Mouse (Mus musculus) ES-E14 (cell line): ENCODE measurements around the gene Dnajc30. TPM values are rescaled to one million over a fixed set of nuclear protein-coding genes. Genes with fewer than 3 reads are reported as not detected.
A peak's percentile ranks its signal among the peaks of the same experiment; 100 is the strongest.

Source experiments
- DNase-seq: peaks from one replicate; pipeline ENCODE4 v3.0.0-alpha.2; 2013; ENCODE audit warnings: low read depth, low spot score
- H3K27ac ChIP-seq: 2 replicates; pipeline ENCODE4 v1.5.1; 2012; ENCODE audit warnings: low read depth, mild to moderate bottlenecking, low read length, moderate library complexity, mixed read lengths; ENCODE audit not compliant: poor library complexity, insufficient read depth, severe bottlenecking
- H3K36me3 ChIP-seq: 2 replicates; pipeline ENCODE4 v1.6.1; 2012; ENCODE audit warnings: mild to moderate bottlenecking, low read length, moderate library complexity, mixed read lengths; ENCODE audit not compliant: control insufficient read depth, poor library complexity, insufficient read depth, severe bottlenecking
- H3K4me1 ChIP-seq, 2 experiments: fragments of 150-350 bp in 1 of 2; sonication (generic) in 1 of 2; 2 replicates each; pipeline ENCODE4 v1.6.1; 2012; ENCODE audit warnings: low read length in 2 of 2, mild to moderate bottlenecking in 1 of 2, mixed read lengths in 1 of 2; ENCODE audit not compliant: control insufficient read depth in 2 of 2, insufficient read depth in 2 of 2, poor library complexity in 1 of 2
- H3K4me3 ChIP-seq, 2 experiments: fragments of 150-350 bp in 1 of 2; sonication (generic) in 1 of 2; 2 replicates each; pipeline ENCODE4 v1.5.1; 2012; ENCODE audit warnings: low read length in 2 of 2, low read depth in 1 of 2, mild to moderate bottlenecking in 1 of 2, mixed read lengths in 1 of 2; ENCODE audit not compliant: insufficient read depth in 1 of 2, poor library complexity in 1 of 2, severe bottlenecking in 1 of 2
- H3K9ac ChIP-seq: 2 replicates; pipeline ENCODE4 v1.6.1; 2012; ENCODE audit warnings: low read depth, mild to moderate bottlenecking, low read length, mixed read lengths; ENCODE audit not compliant: poor library complexity, insufficient read depth, severe bottlenecking
- H3K9me3 ChIP-seq: fragments of 150-350 bp; sonication (generic); 2 replicates; pipeline ENCODE4 v1.6.1; 2012; ENCODE audit warnings: low read depth, mild to moderate bottlenecking, low read length; ENCODE audit not compliant: control insufficient read depth, insufficient read depth
- CHD2 ChIP-seq: IDR thresholded peaks from 2 replicates; pipeline ENCODE4 v1.6.1; 2014; ENCODE audit warnings: mild to moderate bottlenecking, low read depth, low read length, inconsistent platforms
- HCFC1 ChIP-seq: IDR thresholded peaks from 2 replicates; pipeline ENCODE4 v1.6.1; 2012; ENCODE audit warnings: low read length, inconsistent platforms, borderline replicate concordance; ENCODE audit not compliant: insufficient read depth
- MAFK ChIP-seq: IDR thresholded peaks from 2 replicates; pipeline ENCODE4 v1.6.1; 2014; ENCODE audit warnings: mild to moderate bottlenecking, low read depth, low read length, inconsistent platforms; ENCODE audit not compliant: insufficient read depth
- ZC3H11A ChIP-seq: IDR thresholded peaks from 2 replicates; pipeline ENCODE4 v1.6.1; 2012; ENCODE audit warnings: low read depth, mild to moderate bottlenecking, inconsistent platforms, low read length, borderline replicate concordance
- ZNF384 ChIP-seq: IDR thresholded peaks from 2 replicates; pipeline ENCODE4 v1.6.1; 2012; ENCODE audit warnings: low read depth, low read length, inconsistent platforms
- in situ Hi-C, 2 experiments: fragments of 600-800 bp; cut with MboI; formaldehyde crosslinking; loops; one replicate each; pipeline ENCODE4 v1.15.1; 2025; ENCODE audit warnings: low sequenced_read_pairs in 2 of 2, inconsistent platforms in 1 of 2; ENCODE audit not compliant: unreplicated experiment in 2 of 2
- total RNA-seq: library from RNA; depleted of rRNA; stranded (reverse); fragments of 300-350 nt; gene quantifications from 2 replicates; pipeline ENCODE4 v1.2.3, GENCODE M21; 2012

Gene Dnajc30
- total RNA-seq, 1 experiment = 8.3 TPM

- in situ Hi-C loops = no loop called here
- Histone ChIP-seq H3K4me3 (peak within 1 kb of the TSS; percentile 70 to 99), H3K4me1 (peaks cover 0 to 5% of the 10 kb centered on the region in 2 experiments; a peak in 3 of 4 replicates), H3K27ac (no peak within 1 kb of the TSS), H3K9me3 (no peaks in the 10 kb centered on the region), H3K36me3 (no peaks in the 10 kb centered on the region), H3K9ac (peak within 1 kb of the TSS; percentile 73)
- no peak for TF ChIP-seq HCFC1
- TF ChIP-seq MAFK = no peak
- no peak for TF ChIP-seq ZNF384
- TF ChIP-seq ZC3H11A = no peak
- TF ChIP-seq CHD2 = no peak
- DNase-seq = peak; percentile 89
Observed at GRCm38 (mm10) chr5:135023344-135024173, 40.4 kb upstream of the Dnajc30 start, which contains the start of gene Stx1a. Stx1a (plus strand) TSS chr5:135023482.

GRCm38 (mm10) chr5:135024665-135025224, 39.3 kb upstream of the Dnajc30 start:
- no peak for TF ChIP-seq ZC3H11A
- no peak for TF ChIP-seq CHD2
- TF ChIP-seq HCFC1 = no peak
- no peak for TF ChIP-seq ZNF384
- no peak for TF ChIP-seq MAFK
- in situ Hi-C loops = no loop called here
- Histone ChIP-seq H3K9me3 (no peaks in the 10 kb centered on the region), H3K9ac (no peak overlapping the region), H3K4me1 (peaks cover 0 to 14% of the 10 kb centered on the region in 2 experiments; a peak in 3 of 4 replicates), H3K27ac (no peak overlapping the region), H3K4me3 (no peak overlapping the region), H3K36me3 (no peaks in the 10 kb centered on the region)
- DNase-seq = no peak

GRCm38 (mm10) chr5:135025899-135026298, 38.1 kb upstream of the Dnajc30 start:
- H3K9ac ChIP-seq = no peak overlapping the region
- in situ Hi-C loops = no loop called here
- H3K4me1 ChIP-seq = peaks cover 0 to 14% of the 10 kb centered on the region in 2 experiments; a peak in 3 of 4 replicates
- no peak overlapping the region for H3K27ac ChIP-seq
- TF ChIP-seq HCFC1 (no peak), ZC3H11A (no peak), MAFK (no peak), ZNF384 (no peak)
- no peak overlapping the region for H3K4me3 ChIP-seq
- DNase-seq = no peak
- no peaks in the 10 kb centered on the region for H3K36me3 ChIP-seq
- H3K9me3 ChIP-seq = no peaks in the 10 kb centered on the region

- H3K9me3 ChIP-seq = no peaks in the 10 kb centered on the region
- H3K4me3 ChIP-seq = no peak overlapping the region; a peak in 1 of 4 replicates
- in situ Hi-C loops = no loop called here
- H3K36me3 ChIP-seq = no peaks in the 10 kb centered on the region
- no peak overlapping the region for H3K27ac ChIP-seq
- H3K4me1 ChIP-seq = peaks cover 0 to 14% of the 10 kb centered on the region in 2 experiments; a peak in 2 of 4 replicates
- peak overlapping the region; percentile 13; the same call in 1 of the 2 replicates for H3K9ac ChIP-seq
- TF ChIP-seq MAFK (no peak), CHD2 (no peak), ZC3H11A (no peak), HCFC1 (no peak), ZNF384 (no peak)
- DNase-seq = no peak
Observed at GRCm38 (mm10) chr5:135029007-135029854, 34.8 kb upstream of the Dnajc30 start.
